Mouse (Mus musculus): ENCODE measurements around the gene Fgfr2.
"Not testable (repeated sequence)": the region's sequence is repeated elsewhere in the genome, so short reads cannot be mapped to it uniquely, and the experiment has no call there.

Gene Fgfr2

GRCm38 (mm10) chr7:131416742-131417141 lies 1706.4 kb downstream of the Fgfr2 start:
- in situ Hi-C loops (cut with MboI, MseI): not testable (repeated sequence)

DNA sequence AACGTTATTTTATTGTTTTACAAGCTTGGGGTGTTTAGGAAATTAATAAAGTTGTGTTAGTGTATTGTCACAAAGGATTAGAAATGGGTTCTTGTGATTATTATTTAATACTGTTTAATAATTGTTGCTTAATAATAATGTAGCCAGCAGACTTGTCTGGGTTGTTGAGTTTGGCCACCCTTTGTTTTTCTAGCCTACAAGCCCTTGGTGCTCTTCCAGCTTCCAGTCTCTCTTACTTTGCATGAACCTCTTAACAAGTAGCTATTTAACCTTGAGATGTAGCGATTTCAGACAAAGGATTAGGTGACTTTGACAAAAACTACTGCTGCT lies 1711.2 kb downstream of the Fgfr2 start:
- in situ Hi-C loops (cut with MboI, MseI): loop anchor here in 1 of 2 experiments (5.0 kb wide), 1 partner anchor 40 kb away; the partner anchor contains the start of gene Pstk

DNA sequence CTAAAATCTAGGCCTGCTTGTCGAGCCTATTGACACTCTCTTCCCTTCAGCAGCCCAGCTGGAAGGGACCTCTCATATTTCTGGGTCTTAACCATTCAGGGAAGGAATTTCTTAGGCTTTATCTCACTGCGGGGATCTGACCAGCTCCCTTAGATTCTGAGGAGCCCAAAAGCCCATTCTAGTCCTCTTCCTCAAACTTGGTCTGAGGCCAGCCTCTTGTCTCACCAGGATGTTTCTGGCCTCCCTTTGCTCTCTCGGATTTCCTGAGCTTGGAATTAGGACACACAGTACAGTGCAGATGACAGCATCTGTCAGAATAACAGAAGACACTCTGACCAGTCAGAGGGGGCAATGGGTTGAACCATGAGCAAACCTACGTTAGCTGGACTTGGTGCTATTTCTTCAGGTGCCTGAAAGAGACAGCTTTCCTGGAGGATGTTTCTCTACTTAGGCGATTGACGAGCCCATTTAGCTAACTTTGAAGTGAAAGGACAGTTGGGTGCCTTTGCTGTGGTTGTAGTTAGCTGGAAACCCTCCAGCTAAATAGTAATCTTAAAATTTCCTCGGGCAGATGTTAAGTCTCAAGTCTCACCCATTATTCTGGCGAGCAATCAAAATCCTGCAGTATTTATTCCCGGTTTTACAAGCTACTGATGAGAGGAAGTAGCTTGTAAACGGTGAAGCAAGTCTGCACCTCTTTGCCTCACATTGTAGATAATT lies 1711.8 kb downstream of the Fgfr2 start:
- in situ Hi-C loops (cut with MboI, MseI): loop anchor here in 1 of 2 experiments (5.0 kb wide), 1 partner anchor 39 kb away; the partner anchor contains the start of gene Pstk

DNA sequence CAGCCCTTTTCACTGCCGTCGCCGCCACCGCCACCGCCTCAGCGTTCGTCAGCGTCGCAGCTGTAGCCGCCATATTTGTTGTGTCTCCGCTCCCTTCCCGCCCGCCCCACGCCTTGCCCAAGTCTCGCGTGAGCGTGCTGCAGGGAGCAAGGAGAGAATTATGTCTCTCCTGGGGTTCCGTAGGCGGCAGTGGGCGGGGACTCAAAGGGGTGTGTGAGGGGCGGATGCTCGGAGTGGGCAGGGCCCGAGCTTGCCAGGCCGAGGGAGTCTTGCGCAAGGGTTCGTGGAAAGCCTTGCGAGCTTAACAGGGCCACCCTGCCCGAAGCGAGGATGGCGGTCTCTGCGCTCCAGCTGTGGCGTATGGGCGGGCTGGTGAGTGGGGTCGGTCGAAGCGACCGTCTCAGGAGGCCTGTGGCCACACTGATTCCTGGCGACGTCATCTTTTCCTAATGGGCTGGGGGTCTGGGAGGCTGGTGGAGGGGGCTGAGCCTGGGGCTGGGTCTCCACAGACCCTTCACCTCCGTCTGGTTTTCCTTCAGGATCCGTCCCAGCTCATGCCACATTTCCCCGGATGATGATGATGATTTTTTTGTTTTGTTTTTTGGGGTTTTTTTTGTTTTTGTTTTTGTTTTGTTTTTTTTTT lies 1712.6 kb downstream of the Fgfr2 start, which contains the start of the genes Ikzf5 and Acadsb:
Gene Ikzf5 (minus strand): TSS at position 106 of the 643 bp plus-strand sequence.
Gene Acadsb (plus strand): TSS at position 186 of the 643 bp plus-strand sequence.
- in situ Hi-C loops (cut with MboI, MseI): loop anchor here in 1 of 2 experiments (5.0 kb wide), 1 partner anchor 38 kb away; the partner anchor contains the start of gene Pstk

GRCm38 (mm10) chr7:131409988-131410385 lies 1713.2 kb downstream of the Fgfr2 start:
- in situ Hi-C loops (cut with MboI, MseI): loop anchor here (5.0 kb wide), 2 partner anchors 38 to 48 kb away; partner anchors contain the start of genes 2310057M21Rik (in 1 of the 2) and Pstk (in 1 of the 2)

GRCm38 (mm10) chr7:131409321-131409987 lies 1713.7 kb downstream of the Fgfr2 start:
- in situ Hi-C loops (cut with MboI, MseI): loop anchor here in 1 of 2 experiments (5.0 kb wide), 1 partner anchor 47 kb away; the partner anchor contains the start of gene 2310057M21Rik

- in situ Hi-C loops (cut with MboI, MseI): not testable (repeated sequence)
These were observed 1731.4 kb downstream of the Fgfr2 start for GRCm38 (mm10) chr7:131391761-131392160.

DNA sequence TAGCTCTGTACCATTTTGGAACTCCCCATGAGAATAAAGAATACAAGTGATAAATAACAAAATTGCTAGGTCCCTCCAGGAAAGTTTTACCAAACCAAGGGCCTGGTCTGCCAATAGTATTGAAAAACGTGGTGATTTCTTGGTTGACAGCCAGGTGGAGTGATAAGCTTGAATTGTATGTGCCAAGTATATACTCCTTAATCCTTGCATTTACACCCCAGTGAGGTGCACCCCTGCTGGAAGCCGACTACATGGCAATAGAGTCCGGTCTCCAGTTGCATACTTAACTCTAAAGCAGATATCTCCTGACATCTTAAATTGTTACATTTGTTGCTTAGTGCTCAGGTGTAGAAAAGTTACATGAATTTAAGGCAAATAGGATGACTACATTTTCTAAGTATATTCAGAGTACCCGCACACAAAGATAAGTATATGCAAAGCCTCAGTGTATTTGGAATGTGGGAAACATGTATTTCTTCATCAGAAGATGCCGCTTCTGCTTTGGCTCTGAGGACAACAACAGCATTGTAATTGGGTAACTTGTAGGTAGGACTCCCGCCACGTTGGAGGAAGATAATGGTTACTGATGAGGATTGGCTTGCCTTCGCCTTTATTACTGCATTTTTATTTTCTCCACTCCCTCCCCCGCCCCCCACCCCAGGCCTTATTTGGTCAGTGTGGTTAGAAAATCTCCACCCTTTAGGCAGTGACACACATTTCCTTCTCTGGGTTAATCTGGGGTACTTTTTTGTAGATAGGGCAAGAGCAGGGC lies 1751.1 kb downstream of the Fgfr2 start:
- in situ Hi-C loops (cut with MboI, MseI): loop anchor here (5.0 to 25.0 kb wide), 2 partner anchors 40 to 835 kb away; partner anchors contain the start of genes Acadsb (in 1 of the 2) and Ikzf5 (in 1 of the 2)

GRCm38 (mm10) chr7:131371470-131371860 lies 1751.7 kb downstream of the Fgfr2 start:
- in situ Hi-C loops (cut with MboI, MseI): loop anchor here (5.0 to 25.0 kb wide), 2 partner anchors 41 to 834 kb away; partner anchors contain the start of genes Acadsb (in 1 of the 2) and Ikzf5 (in 1 of the 2)

GRCm38 (mm10) chr7:131370648-131371469 lies 1752.3 kb downstream of the Fgfr2 start, which contains the start of gene Pstk:
Pstk (plus strand) TSS chr7:131371141.
- in situ Hi-C loops (cut with MboI, MseI): loop anchor here (5.0 to 25.0 kb wide), 2 partner anchors 41 to 834 kb away; partner anchors contain the start of genes Acadsb (in 1 of the 2) and Ikzf5 (in 1 of the 2)

- in situ Hi-C loops (cut with MboI, MseI): loop anchor here (5.0 to 25.0 kb wide), 3 partner anchors 43 to 827 kb away; no protein-coding TSS in a partner anchor
These were observed 1759.0 kb downstream of the Fgfr2 start for GRCm38 (mm10) chr7:131364131-131364530.

DNA sequence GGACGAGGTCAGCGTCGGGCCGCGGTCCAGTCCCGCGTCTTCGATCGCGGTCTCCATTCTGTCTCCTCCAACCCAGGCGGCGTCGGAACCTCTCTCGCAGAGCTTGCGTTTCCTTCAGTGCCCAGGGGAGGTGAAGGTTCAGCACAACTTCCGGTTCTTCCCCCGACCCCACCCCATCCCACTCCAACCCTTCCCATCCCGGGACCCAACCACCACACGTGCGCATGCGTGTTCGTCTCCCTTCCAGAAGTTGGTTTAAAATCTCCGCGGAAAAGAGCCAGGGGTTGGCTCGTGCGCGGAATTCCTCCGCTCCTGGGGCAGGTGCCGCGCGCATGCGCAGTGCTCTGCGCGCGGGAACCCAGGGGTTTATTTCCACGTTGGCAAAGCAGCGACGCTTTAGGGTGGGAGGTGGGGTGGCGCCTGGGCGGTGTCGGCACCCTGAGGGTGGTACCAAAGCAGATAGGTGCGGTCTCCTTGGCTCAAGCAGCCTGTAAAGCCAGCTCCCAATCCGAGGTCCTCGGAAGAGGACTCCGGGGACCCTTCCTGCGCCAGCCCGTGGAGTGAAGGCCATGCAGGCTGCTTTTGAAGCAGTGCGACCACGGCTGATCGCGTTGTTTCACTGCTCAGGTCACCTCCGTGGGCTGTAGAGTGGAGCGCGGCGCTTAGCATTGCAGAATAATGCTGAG lies 1760.4 kb downstream of the Fgfr2 start, which contains the start of gene 2310057M21Rik:
Gene 2310057M21Rik (minus strand): TSS at position 145 of the 686 bp plus-strand sequence.
- in situ Hi-C loops (cut with MboI, MseI): loop anchor here (5.0 to 25.0 kb wide), 3 partner anchors 45 to 825 kb away; no protein-coding TSS in a partner anchor

- in situ Hi-C loops (cut with MboI, MseI): loop anchor here (5.0 to 25.0 kb wide), 3 partner anchors 45 to 825 kb away; no protein-coding TSS in a partner anchor
These were observed 1760.9 kb downstream of the Fgfr2 start for GRCm38 (mm10) chr7:131362269-131362614.

DNA sequence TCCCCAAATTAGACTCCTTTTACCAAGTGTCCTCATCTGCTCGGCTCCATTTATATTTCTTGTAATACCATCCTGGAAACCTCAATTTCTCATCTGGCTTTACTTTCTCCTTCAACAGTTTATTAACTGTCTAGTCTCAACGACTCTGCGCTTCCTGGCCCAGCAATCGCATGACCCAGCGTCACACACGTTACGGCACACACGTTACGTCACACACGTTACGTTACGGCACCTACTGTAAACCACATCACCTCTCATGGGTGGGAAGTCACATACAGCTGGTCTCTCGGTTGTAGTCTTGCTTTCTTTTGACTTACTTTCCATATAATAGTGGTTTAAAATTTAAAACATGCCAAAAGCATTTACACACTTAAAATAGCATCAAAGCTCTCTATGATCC lies 1767.0 kb downstream of the Fgfr2 start:
- in situ Hi-C loops (cut with MboI, MseI): loop anchor here (25.0 kb wide), 1 partner anchor 819 kb away; no protein-coding TSS in a partner anchor

DNA sequence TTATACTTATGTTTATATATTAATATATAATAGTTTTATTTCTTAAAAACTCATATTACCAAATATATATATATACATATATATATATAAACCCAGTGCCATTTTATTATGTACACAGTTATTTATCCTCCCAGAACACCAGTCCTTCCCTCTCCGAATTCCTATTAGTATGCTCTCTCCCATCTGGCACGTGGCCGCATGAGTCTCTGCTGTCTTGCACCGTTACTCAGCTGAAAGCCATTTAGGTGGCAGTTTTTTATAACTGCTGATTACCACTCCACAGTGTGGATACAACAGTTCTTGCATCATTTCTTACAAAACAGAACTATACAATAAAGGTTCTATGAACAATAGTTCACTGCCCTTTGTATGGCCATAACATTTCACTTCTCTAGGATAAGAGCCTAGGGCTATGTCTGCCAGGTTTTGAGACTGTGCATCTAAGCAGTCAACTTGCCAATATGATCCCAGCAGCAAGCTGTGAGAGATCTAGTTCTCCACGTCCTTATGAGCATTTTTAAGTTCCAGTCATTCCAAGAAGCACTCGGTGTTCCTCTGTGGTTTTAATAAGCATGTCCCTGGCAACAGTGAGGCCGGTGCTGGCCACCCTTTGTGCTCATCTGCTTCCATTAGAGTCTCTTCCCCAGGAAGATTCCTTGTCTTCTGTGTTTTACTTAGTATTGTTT lies 1777.2 kb downstream of the Fgfr2 start:
- in situ Hi-C loops (cut with MboI, MseI): no loop called here

- in situ Hi-C loops (cut with MboI, MseI): no loop called here
These were observed 1785.6 kb downstream of the Fgfr2 start for GRCm38 (mm10) chr7:131337502-131338068.

GRCm38 (mm10) chr7:131333564-131333963 lies 1789.6 kb downstream of the Fgfr2 start, which contains the start of gene Fam24a:
Fam24a (plus strand) TSS chr7:131333864.
- in situ Hi-C loops (cut with MboI, MseI): no loop called here

DNA sequence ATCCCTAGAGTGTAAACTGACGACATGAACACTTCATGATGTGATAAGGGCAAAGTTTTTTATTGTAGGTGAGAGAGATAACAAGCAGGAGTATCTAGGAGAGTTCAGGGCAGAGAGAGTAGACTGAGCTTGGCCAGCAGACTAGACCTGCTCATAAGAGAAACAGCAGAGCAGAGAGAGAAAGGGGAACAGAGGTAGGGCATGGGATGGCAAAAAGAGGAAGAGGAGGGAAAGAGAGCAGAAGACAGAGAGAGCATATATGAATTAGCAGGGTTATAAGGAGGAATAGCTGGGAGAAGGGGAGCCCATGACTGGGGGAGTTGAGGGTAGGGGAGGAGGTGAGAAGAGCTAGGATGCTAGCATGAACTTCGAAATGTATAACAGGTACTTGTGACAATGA lies 1791.5 kb downstream of the Fgfr2 start:
- in situ Hi-C loops (cut with MboI, MseI): no loop called here

Measured in T-helper 17 cell (primary cell).